Mouse (Mus musculus) midbrain, embryonic 10.5 days (tissue): ENCODE data around the gene 4930583I09Rik. TPM values are rescaled to one million over a fixed set of nuclear protein-coding genes. Genes with fewer than 3 reads are reported as not detected.
A peak's percentile ranks its signal among the peaks of the same experiment; 100 is the strongest.

Experiments used
- DNase-seq: peaks from one replicate; pipeline ENCODE4 v3.0.0-alpha.2; 2017; ENCODE audit warnings: low spot score
- H3K27ac ChIP-seq: fragments of 300-500 bp; sonication (generic); replicated peaks from 2 replicates; pipeline ENCODE4 v1.5.1; 2016; ENCODE audit warnings: mild to moderate bottlenecking
- H3K27me3 ChIP-seq: fragments of 300-500 bp; sonication (generic); 2 replicates; pipeline ENCODE4 v1.6.1; 2016; ENCODE audit warnings: low read depth, mild to moderate bottlenecking; ENCODE audit not compliant: poor library complexity, severe bottlenecking
- H3K36me3 ChIP-seq: fragments of 300-500 bp; sonication (generic); 2 replicates; pipeline ENCODE4 v1.6.1; 2016; ENCODE audit warnings: mild to moderate bottlenecking, moderate library complexity
- H3K4me1 ChIP-seq: fragments of 300-500 bp; sonication (generic); 2 replicates; pipeline ENCODE4 v1.6.1; 2016
- H3K4me3 ChIP-seq: fragments of 300-500 bp; sonication (generic); 2 replicates; pipeline ENCODE4 v1.5.1; 2016; ENCODE audit warnings: mild to moderate bottlenecking, moderate library complexity
- H3K9me3 ChIP-seq: fragments of 300-500 bp; sonication (generic); replicated peaks from 2 replicates; pipeline ENCODE4 v1.6.1; 2016; ENCODE audit warnings: mild to moderate bottlenecking
- WGBS: fragments of 180-500 bp; shearing (Covaris S2); methylation state at CpG from one replicate; pipeline ENCODE4 v1.1.7; 2016; 5-methylcytosine and 5-hydroxymethylcytosine counted together
- polyA plus RNA-seq: library from polyadenylated mRNA; unstranded; fragments of >200 nt; fragmentation: Nextera tagmentation; extraction: Ambion mirVana; gene quantifications from 2 replicates; pipeline ENCODE4 v1.2.1, GENCODE M21; 2016

Gene 4930583I09Rik
- polyA plus RNA-seq = not detected in 2 replicates

DNA sequence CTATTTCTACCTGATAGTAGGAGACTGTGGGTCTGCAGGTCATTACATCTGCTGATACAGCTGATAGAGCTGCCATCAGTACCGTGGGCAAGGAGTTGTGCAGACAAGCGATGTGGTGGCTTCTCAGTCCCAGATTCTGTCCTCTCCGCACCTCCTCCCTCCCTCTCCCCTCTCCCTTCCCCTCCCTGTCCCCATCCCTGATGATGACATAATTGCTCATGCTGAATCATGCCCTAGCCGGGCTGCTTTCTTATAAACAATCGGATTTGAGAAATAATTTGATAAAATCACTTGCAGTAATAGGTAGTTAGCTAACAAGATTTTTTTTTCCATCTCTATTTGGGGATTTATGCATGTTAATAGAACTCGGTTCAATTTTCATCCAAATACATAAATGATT, at the start of gene 4930583I09Rik:
TSS of gene 4930583I09Rik (minus strand) at position 144 of the 400 bp plus-strand sequence.
- Histone ChIP-seq H3K27me3 (no peaks in the 10 kb centered on the region), H3K27ac (peak within 1 kb of the TSS; percentile 42; the same call in 1 of the 2 replicates), H3K9me3 (no peaks in the 10 kb centered on the region), H3K4me3 (peak within 1 kb of the TSS; percentile 34), H3K36me3 (no peaks in the 10 kb centered on the region), H3K4me1 (peaks cover 19% of the 10 kb centered on the region)
- DNase-seq = no peak
- WGBS = 74% methylated on average over 6 of the region's 6 CpGs

DNA sequence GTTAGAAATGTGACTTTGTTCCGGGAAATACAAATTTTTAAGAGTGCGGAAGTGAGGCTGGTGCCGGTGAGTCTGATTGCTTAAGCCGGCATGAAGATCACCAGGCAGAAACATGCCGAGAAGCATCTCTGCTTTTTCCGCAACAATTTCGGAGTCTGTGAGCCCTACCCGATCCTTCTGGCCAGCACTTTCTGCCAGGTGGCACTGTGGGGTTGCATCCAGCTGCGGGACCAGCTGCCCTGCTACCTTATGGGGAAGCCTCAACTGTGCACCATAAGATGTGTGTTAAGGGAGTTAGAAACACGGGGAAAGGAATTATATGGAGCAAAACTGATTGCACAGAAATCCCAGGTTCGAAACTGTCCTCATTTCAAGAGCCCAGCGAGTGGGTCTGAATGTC, 40.2 kb upstream of the 4930583I09Rik start:
- H3K9me3 ChIP-seq = no peaks in the 10 kb centered on the region
- no peak for DNase-seq
- H3K27me3 ChIP-seq = no peaks in the 10 kb centered on the region
- H3K4me1 ChIP-seq = peaks cover 7% of the 10 kb centered on the region
- no peaks in the 10 kb centered on the region for H3K36me3 ChIP-seq
- no peak overlapping the region for H3K4me3 ChIP-seq
- 90% methylated on average over 12 of the region's 12 CpGs for WGBS
- no peak overlapping the region for H3K27ac ChIP-seq

DNA sequence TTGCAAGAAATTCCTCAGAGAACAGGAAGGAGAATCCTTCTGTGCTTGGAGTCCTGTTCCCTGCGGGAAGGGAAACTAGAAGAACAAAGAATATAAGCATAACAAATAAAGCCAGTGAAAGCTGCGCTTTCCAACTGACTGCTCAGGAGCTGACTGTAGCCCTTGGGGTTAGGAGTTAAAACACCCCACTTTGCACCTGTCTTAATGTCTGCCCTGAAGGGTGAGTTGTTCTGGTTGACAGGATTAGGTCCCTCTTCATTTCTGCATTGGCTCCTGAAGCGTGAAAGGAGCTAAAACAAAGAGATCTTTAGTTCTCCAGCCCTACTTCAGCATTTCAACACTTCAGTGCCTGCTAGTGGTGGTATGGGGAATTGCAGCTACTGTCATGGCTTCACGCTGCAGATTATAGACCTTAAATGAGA, 37.8 kb upstream of the 4930583I09Rik start:
- Histone ChIP-seq H3K27ac (peak overlapping the region; percentile 35), H3K27me3 (no peaks in the 10 kb centered on the region), H3K36me3 (no peaks in the 10 kb centered on the region), H3K4me3 (no peak overlapping the region), H3K9me3 (no peaks in the 10 kb centered on the region), H3K4me1 (peaks cover 7% of the 10 kb centered on the region)
- WGBS = 19% methylated on average over 4 of the region's 4 CpGs
- DNase-seq = peak; percentile 33

DNA sequence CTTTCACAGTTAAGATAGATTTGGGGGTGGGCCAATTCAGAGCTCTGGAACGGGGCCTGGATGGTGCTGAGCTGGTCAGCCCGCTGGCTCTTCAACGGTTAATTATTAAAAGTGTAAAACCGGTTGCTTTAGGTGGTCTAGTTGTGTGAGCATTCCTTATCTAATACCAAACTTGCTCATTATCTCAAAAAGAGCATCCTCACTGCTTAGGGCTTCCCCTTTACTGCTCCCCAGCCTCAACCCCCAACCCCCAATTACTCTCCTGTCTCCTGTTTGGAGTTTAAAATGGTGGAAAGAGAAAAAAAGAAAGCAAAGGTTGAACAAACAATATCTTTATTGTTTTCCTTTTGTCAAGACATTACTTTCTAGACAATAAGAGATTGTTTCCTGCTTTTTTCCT, 27.9 kb upstream of the 4930583I09Rik start:
- Histone ChIP-seq H3K4me3 (no peak overlapping the region), H3K4me1 (no peaks in the 10 kb centered on the region), H3K27ac (no peak overlapping the region), H3K36me3 (no peaks in the 10 kb centered on the region), H3K9me3 (no peaks in the 10 kb centered on the region), H3K27me3 (no peaks in the 10 kb centered on the region)
- no peak for DNase-seq
- WGBS = 84% methylated on average over 4 of the region's 4 CpGs

DNA sequence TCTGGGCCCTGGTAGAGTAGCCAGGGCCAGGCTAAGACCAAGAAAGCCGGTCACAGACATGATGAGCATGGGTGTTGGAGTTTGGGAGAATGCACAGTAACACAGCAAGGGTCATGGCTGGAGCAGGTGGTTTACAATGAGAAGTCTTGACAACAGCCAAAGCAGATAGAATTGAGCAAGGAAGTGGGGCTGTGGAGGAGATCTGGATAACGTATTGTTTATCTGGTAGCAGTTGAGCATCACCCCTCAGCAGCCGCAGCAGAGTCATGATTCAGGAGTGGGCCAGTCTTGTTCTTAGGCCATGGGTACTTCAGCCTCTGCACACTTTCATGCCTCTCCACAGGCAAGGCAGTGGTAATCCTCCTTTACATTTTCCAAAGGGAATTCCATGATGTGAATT, 25.1 kb upstream of the 4930583I09Rik start:
- DNase-seq = no peak

DNA sequence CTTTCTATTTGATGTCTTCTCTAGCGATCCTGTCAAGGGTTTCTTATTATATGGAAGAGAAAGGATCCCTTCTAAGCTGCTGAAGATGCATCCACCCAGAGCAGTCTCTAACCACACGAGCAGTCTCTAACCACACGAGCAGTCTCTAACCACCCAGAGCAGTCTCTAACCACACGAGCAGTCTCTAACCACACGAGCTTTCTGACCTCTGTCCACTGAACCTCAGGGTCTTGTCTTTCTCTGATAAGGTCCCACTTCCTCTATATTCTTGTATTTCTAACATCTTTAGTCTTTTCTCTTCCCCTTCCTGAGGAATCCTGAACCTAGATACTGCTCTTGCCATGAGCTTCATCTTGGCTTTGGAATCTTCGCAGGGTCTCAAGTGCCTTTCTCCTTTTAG, 23.0 kb upstream of the 4930583I09Rik start:
- Histone ChIP-seq H3K4me3 (no peak overlapping the region), H3K27me3 (no peaks in the 10 kb centered on the region)
- WGBS = 88% methylated on average over 6 of the region's 6 CpGs

More for the DNA sequence above, 25.1 kb upstream of the 4930583I09Rik start:
- Histone ChIP-seq H3K4me3 (no peak overlapping the region), H3K27me3 (no peaks in the 10 kb centered on the region), H3K9me3 (no peaks in the 10 kb centered on the region), H3K4me1 (no peaks in the 10 kb centered on the region), H3K27ac (no peak overlapping the region), H3K36me3 (no peaks in the 10 kb centered on the region)
- 90% methylated on average over 3 of the region's 3 CpGs for WGBS

DNA sequence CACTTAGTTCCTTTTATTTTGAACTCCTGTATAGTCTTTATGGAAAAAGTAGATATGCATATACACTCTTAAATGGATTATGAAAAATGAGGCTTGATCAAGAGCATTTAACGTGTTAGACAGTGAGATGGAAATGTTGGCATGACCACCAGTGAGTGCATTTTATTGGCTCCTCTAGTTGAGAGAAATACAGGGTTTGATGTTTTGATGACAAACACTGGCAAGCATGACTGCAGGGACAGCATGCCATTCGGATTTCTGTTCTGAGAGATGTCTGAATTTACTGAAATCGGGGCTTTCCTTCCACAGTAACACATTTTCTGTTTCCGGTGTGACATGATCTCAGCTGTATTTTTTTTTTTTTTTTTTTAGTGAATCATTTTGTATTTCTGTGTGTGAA, 12.2 kb upstream of the 4930583I09Rik start:
- WGBS = 90% methylated on average over 4 of the region's 4 CpGs
- H3K4me1 ChIP-seq = no peaks in the 10 kb centered on the region

More for the DNA sequence above, 23.0 kb upstream of the 4930583I09Rik start:
- Histone ChIP-seq H3K9me3 (no peaks in the 10 kb centered on the region), H3K27ac (no peak overlapping the region), H3K36me3 (no peaks in the 10 kb centered on the region), H3K4me1 (no peaks in the 10 kb centered on the region)
- DNase-seq = no peak

DNA sequence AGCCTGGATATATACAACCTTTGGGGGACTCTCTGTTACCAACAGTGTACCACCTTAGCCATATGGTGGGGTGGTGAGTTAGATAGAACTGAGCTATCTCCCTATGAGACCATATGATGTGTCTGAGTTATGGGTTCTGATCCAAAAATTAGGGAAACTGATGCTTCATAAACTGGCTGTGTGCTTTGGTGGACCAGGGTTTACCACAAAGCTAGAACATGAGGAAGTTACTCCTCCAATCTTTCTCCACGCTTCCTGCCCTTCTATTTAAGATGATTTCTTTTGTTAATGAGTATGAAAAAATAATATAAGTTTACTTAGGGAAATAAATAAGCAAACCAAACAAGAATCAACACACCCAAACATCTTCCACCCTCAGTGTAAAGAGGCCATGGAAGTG, 10.8 kb upstream of the 4930583I09Rik start:
- Histone ChIP-seq H3K27me3 (no peaks in the 10 kb centered on the region), H3K36me3 (no peaks in the 10 kb centered on the region), H3K4me3 (no peak overlapping the region), H3K27ac (no peak overlapping the region), H3K4me1 (no peaks in the 10 kb centered on the region), H3K9me3 (no peaks in the 10 kb centered on the region)
- WGBS = 85% methylated on average over 1 of the region's 1 CpGs
- DNase-seq = no peak

More for the DNA sequence above, 12.2 kb upstream of the 4930583I09Rik start:
- H3K4me3 ChIP-seq = no peak overlapping the region
- H3K27ac ChIP-seq = no peak overlapping the region
- H3K9me3 ChIP-seq = no peaks in the 10 kb centered on the region
- no peaks in the 10 kb centered on the region for H3K36me3 ChIP-seq
- no peaks in the 10 kb centered on the region for H3K27me3 ChIP-seq
- no peak for DNase-seq

DNA sequence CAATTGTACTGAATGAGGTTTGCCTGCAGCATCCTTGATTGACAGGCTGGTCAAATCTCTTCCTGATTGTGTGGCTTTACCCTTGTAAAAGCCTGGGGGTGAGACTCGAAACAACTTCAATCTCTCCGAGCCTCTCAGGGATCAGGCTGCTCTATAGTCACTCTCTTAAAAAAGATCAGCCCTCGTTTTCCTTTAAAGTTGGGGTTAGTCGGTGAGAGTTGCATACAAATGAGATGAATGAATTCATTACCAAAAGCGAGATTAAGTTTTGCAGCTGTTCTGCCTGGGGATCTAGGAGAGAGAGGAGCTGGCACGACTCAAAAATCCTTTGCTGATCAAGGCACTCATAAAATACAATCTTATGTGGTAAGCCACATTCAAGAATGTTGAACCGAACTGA, 1.0 kb upstream of the 4930583I09Rik start:
- peak overlapping the region; percentile 34 for H3K4me3 ChIP-seq
- H3K4me1 ChIP-seq = peaks cover 19% of the 10 kb centered on the region
- DNase-seq = peak; percentile 25
- no peaks in the 10 kb centered on the region for H3K36me3 ChIP-seq
- no peaks in the 10 kb centered on the region for H3K9me3 ChIP-seq
- H3K27me3 ChIP-seq = no peaks in the 10 kb centered on the region
- peak overlapping the region; percentile 42; the same call in 1 of the 2 replicates for H3K27ac ChIP-seq
- WGBS = 17% methylated on average over 7 of the region's 7 CpGs

DNA sequence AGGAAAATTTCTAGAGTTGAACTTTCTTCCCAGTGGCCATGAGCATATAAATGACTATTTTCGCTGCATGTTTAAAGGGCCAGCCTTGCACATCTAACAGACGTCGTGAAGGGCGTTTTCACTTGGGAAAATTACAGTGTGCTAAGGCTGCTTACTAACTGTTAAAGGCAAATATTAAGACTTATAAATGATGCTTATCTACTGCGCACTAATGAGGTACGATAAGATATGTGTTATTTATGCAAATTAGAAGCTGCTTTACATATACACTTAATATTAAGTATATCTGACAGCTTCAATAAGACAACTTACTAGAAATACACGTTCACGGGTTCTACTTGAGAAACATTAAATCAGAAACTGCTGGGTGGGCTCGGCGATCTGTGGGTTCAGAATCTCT, 481 bp upstream of the 4930583I09Rik start:
- no peaks in the 10 kb centered on the region for H3K9me3 ChIP-seq
- no peak overlapping the region for H3K27ac ChIP-seq
- H3K36me3 ChIP-seq = no peaks in the 10 kb centered on the region
- H3K4me3 ChIP-seq = no peak overlapping the region
- DNase-seq = no peak
- 86% methylated on average over 10 of the region's 10 CpGs for WGBS
- H3K27me3 ChIP-seq = no peaks in the 10 kb centered on the region
- H3K4me1 ChIP-seq = peaks cover 19% of the 10 kb centered on the region

DNA sequence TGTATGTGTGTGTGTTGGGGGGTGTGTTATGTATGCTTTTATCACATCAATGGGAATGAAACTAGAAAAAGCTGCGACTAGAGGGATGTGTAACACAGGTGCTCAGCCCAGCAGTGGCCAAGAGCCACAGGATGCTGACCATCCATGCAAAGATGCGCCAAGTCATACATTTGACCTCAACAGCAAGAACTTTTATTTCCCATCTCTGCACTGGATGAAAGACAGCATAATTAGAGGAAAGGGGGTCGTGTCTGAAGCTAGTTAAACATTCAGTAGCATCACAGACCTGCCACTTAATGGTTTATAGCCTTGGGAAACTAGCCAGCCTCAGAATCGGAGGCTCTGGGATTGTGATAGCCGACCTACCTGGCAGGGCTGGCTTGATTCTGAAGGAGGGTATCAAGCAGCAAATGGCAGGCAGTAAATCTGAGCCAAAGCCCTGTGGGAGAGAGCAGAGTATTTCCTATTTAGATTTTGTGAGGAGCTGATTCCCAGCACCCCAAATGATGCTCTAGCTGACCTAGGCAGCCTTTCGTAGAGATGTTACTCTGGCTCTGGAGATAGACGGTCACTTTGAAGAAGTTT, 1.9 kb downstream of the 4930583I09Rik start:
- Histone ChIP-seq H3K27me3 (no peaks in the 10 kb centered on the region), H3K4me3 (no peak overlapping the region), H3K9me3 (no peaks in the 10 kb centered on the region), H3K27ac (no peak overlapping the region), H3K36me3 (no peaks in the 10 kb centered on the region), H3K4me1 (peaks cover 19% of the 10 kb centered on the region)
- WGBS = 88% methylated on average over 7 of the region's 7 CpGs
- no peak for DNase-seq

DNA sequence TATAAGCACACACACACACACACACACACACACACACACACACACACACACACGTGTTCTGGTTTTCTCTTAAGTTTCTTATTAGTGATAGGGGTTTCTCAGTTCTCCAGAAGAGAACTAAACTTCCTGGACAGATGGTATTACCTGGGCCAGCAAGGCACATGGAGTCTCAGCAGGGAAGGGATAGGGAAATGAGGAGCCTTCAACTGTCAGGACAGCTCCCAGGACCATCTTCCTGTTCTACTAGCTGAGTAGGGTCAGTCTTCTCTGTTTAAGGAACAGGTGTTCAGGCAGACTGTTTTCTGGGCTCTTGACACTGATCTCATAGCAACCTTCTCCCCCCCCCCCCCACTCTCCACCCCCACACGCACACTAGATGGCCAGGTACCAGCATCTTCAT, 2.8 kb downstream of the 4930583I09Rik start:
- H3K4me1 ChIP-seq = peaks cover 19% of the 10 kb centered on the region
- no peak overlapping the region for H3K27ac ChIP-seq
- no peaks in the 10 kb centered on the region for H3K36me3 ChIP-seq
- no peaks in the 10 kb centered on the region for H3K9me3 ChIP-seq
- DNase-seq = no peak
- no peaks in the 10 kb centered on the region for H3K27me3 ChIP-seq
- 84% methylated on average over 2 of the region's 2 CpGs for WGBS
- no peak overlapping the region for H3K4me3 ChIP-seq

DNA sequence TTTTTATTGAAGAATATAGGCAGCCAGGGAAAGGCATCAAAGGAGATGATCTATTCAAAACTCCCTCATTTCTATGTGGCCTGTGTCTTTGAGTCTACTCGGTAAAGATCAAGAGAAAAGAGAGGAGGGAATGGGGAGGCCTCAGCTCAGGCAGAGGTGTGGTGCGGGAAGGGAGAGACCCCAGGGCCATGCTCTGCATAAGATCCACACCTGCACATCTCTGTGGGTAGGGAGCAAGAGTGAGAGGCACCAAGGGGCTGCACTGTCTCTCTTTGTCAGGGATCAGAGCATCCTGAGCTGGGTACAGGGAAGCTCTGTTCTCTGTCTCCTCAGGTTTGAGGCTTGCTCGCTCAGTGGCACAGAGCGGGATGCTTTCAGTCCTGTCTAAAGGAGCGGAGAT, 8.4 kb downstream of the 4930583I09Rik start:
- peaks cover 6% of the 10 kb centered on the region; the same call in 1 of the 2 replicates for H3K4me1 ChIP-seq
- DNase-seq = no peak
- H3K9me3 ChIP-seq = no peaks in the 10 kb centered on the region
- no peaks in the 10 kb centered on the region for H3K27me3 ChIP-seq
- WGBS = 86% methylated on average over 5 of the region's 5 CpGs
- no peak overlapping the region for H3K4me3 ChIP-seq
- no peak overlapping the region for H3K27ac ChIP-seq
- no peaks in the 10 kb centered on the region for H3K36me3 ChIP-seq
